Mouse (Mus musculus): ENCODE measurements around the gene Tmem109.

The Tmem109 gene

GRCm38 (mm10) chr19:10892201-10892600, 10.4 kb upstream of the Tmem109 start:
- DNase-seq (ENCODE audit: low spot score) = no peak

- DNase-seq (ENCODE audit: low spot score) = peak; percentile 44
Observed at GRCm38 (mm10) chr19:10880975-10881425, 801 bp downstream of the Tmem109 start.

GRCm38 (mm10) chr19:10880085-10880974, 1.5 kb downstream of the Tmem109 start:
- peak; percentile 71 for DNase-seq (ENCODE audit: low spot score)

GRCm38 (mm10) chr19:10878201-10878837, 3.5 kb downstream of the Tmem109 start:
- no peak for DNase-seq (ENCODE audit: low spot score)

GRCm38 (mm10) chr19:10871328-10871961, 10.4 kb downstream of the Tmem109 start:
- DNase-seq (ENCODE audit: low spot score) = no peak

- no peak for DNase-seq (ENCODE audit: low spot score)
Observed at GRCm38 (mm10) chr19:10870676-10871075, 11.1 kb downstream of the Tmem109 start.

GRCm38 (mm10) chr19:10869886-10870527, 11.8 kb downstream of the Tmem109 start, which contains the start of gene Tmem132a:
TSS of gene Tmem132a (minus strand) at chr19:10869940.
- no peak for DNase-seq (ENCODE audit: low spot score)

- peak; percentile 77 for DNase-seq (ENCODE audit: low spot score)
Observed at GRCm38 (mm10) chr19:10869241-10869885, 12.4 kb downstream of the Tmem109 start.

- no peak for DNase-seq (ENCODE audit: low spot score)
Observed at GRCm38 (mm10) chr19:10868623-10869141, 13.1 kb downstream of the Tmem109 start.

GRCm38 (mm10) chr19:10867946-10868622, 13.7 kb downstream of the Tmem109 start:
- no peak for DNase-seq (ENCODE audit: low spot score)

- no peak for DNase-seq (ENCODE audit: low spot score)
Observed at GRCm38 (mm10) chr19:10866351-10866750, 15.4 kb downstream of the Tmem109 start.

- DNase-seq (ENCODE audit: low spot score) = no peak
Observed at GRCm38 (mm10) chr19:10860072-10860497, 21.7 kb downstream of the Tmem109 start.

GRCm38 (mm10) chr19:10856520-10856919, 25.3 kb downstream of the Tmem109 start:
- no peak for DNase-seq (ENCODE audit: low spot score)

- DNase-seq (ENCODE audit: low spot score) = no peak
Observed at GRCm38 (mm10) chr19:10855422-10855821, 26.4 kb downstream of the Tmem109 start.

- peak; percentile 39 for DNase-seq (ENCODE audit: low spot score)
Observed at GRCm38 (mm10) chr19:10847311-10848087, 34.3 kb downstream of the Tmem109 start.

- no peak for DNase-seq (ENCODE audit: low spot score)
Observed at GRCm38 (mm10) chr19:10846150-10846549, 35.7 kb downstream of the Tmem109 start.

GRCm38 (mm10) chr19:10845454-10845853, 36.3 kb downstream of the Tmem109 start:
- DNase-seq (ENCODE audit: low spot score) = no peak

- no peak for DNase-seq (ENCODE audit: low spot score)
Observed at GRCm38 (mm10) chr19:10844206-10844605, 37.6 kb downstream of the Tmem109 start.

- DNase-seq (ENCODE audit: low spot score) = no peak
Observed at GRCm38 (mm10) chr19:10842914-10843313, 38.9 kb downstream of the Tmem109 start.

All from adipocyte (in vitro differentiated cells).